Mouse (Mus musculus) neural tube, embryonic 14.5 days (tissue): Measurements from ENCODE around the gene Smarca4. TPM values are rescaled to one million over a fixed set of nuclear protein-coding genes. Genes with fewer than 3 reads are reported as not detected.

Experiments
- ATAC-seq: fragments of 200-750 bp; cut with Nextera tagmentation; 2 replicates; pipeline ENCODE4 v1.8.0; 2017; ENCODE audit warnings: low read depth, mild to moderate bottlenecking, moderate TSS enrichment, moderate library complexity
- H3K27ac ChIP-seq: fragments of 300-500 bp; sonication (generic); 2 replicates; pipeline ENCODE4 v1.5.1; 2014; ENCODE audit warnings: low read depth, mild to moderate bottlenecking, control low read depth, low read length, moderate library complexity, mixed read lengths
- H3K27me3 ChIP-seq: fragments of 300-500 bp; sonication (generic); 2 replicates; pipeline ENCODE4 v1.6.1; 2014; ENCODE audit warnings: low read length; ENCODE audit not compliant: control insufficient read depth, insufficient read depth
- H3K36me3 ChIP-seq: fragments of 300-500 bp; sonication (generic); 2 replicates; pipeline ENCODE4 v1.6.1; 2014; ENCODE audit warnings: low read length, mixed read lengths; ENCODE audit not compliant: control insufficient read depth, insufficient read depth
- H3K4me1 ChIP-seq: fragments of 300-500 bp; sonication (generic); 2 replicates; pipeline ENCODE4 v1.6.1; 2014; ENCODE audit warnings: low read length; ENCODE audit not compliant: control insufficient read depth, insufficient read depth
- H3K4me2 ChIP-seq: fragments of 300-500 bp; sonication (generic); 2 replicates; pipeline ENCODE4 v1.6.1; 2014; ENCODE audit warnings: mild to moderate bottlenecking, low read depth, low read length, control low read depth
- H3K4me3 ChIP-seq: fragments of 300-500 bp; sonication (generic); 2 replicates; pipeline ENCODE4 v1.5.1; 2014; ENCODE audit warnings: low read depth, low read length, control low read depth, mixed read lengths
- H3K9ac ChIP-seq: fragments of 300-500 bp; sonication (generic); replicated peaks from 2 replicates; pipeline ENCODE4 v1.6.1; 2014; ENCODE audit warnings: low read depth, mild to moderate bottlenecking, control low read depth, low read length, mixed read lengths
- H3K9me3 ChIP-seq: fragments of 300-500 bp; sonication (generic); 2 replicates; pipeline ENCODE4 v1.6.1; 2016; ENCODE audit warnings: low read length; ENCODE audit not compliant: control insufficient read depth
- WGBS: fragments of 180-500 bp; shearing (Covaris S2); extraction: QIAGEN DNeasy Blood & Tissue Kit; methylation state at CpG from one replicate; pipeline ENCODE4 v1.1.7; 2014; 5-methylcytosine and 5-hydroxymethylcytosine counted together
- polyA plus RNA-seq: library from polyadenylated mRNA; unstranded; fragments of >200 nt; fragmentation: Nextera tagmentation; extraction: Ambion mirVana; gene quantifications from 2 replicates; pipeline ENCODE4 v1.2.1, GENCODE M21; 2014

The Smarca4 gene
- polyA plus RNA-seq, 1 experiment from 2014 or later = 138 TPM

DNA sequence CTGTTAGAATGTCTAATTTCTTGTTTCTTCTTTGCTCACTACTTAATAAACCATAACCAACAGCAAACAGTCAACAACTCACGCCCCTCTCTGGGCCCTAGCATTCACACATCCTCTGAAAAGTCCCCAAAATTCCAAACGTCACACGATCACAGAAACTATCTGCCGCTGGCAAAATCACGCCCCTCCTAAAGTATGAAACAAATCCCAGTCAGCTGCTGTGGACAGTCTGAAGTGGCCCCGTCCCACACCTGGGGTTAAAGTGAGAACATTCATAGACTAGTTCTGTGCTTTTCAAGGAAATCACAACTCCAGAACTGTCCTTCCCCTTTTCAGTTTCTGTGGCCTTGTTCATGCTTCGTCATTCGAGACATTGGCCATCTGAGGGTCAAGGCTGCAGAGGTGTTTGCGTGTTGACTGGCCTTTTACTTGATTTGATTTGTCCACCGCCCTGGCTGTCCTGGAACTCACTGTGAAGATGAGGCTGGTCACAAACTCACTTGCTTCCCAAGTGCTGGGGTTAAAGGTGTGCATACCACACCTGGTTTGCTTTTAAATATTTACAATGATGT is 112.4 kb downstream of the Smarca4 start:
- H3K9me3 ChIP-seq = no peaks in the 10 kb centered on the region
- 95% methylated on average over 10 of the region's 10 CpGs for WGBS
- H3K27me3 ChIP-seq = no peaks in the 10 kb centered on the region
- no peak overlapping the region for H3K4me2 ChIP-seq
- no peak overlapping the region for H3K4me3 ChIP-seq
- no peak overlapping the region for H3K27ac ChIP-seq
- ATAC-seq = no peak
- H3K36me3 ChIP-seq = peaks cover 9% of the 10 kb centered on the region
- peaks cover 9% of the 10 kb centered on the region for H3K4me1 ChIP-seq
- no peak overlapping the region for H3K9ac ChIP-seq

DNA sequence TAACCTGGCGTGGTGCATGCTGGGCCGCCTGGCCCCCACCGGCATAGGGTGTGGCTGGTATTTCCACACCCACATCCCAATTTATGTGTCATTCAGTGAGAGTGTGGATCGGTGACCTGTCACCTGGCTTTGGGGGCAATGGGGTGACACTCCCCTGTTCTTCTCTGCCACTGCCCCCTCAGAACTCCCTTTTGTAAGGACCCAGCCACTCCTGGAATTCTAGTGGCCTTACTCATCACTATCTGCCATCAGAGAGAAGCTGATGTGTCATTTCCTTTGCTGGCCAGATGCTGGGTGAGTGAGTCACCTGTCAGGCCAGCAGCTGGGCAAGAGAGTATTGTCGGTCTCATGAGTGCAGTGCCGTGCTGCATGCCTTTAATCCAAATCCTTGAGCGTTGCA is 113.3 kb downstream of the Smarca4 start:
- no peak overlapping the region for H3K9ac ChIP-seq
- 88% methylated on average over 7 of the region's 7 CpGs for WGBS
- no peak overlapping the region for H3K4me2 ChIP-seq
- peaks cover 18% of the 10 kb centered on the region for H3K36me3 ChIP-seq
- no peak for ATAC-seq
- H3K27ac ChIP-seq = no peak overlapping the region
- H3K4me3 ChIP-seq = no peak overlapping the region
- peaks cover 9% of the 10 kb centered on the region for H3K4me1 ChIP-seq
- H3K27me3 ChIP-seq = no peaks in the 10 kb centered on the region
- H3K9me3 ChIP-seq = no peaks in the 10 kb centered on the region

DNA sequence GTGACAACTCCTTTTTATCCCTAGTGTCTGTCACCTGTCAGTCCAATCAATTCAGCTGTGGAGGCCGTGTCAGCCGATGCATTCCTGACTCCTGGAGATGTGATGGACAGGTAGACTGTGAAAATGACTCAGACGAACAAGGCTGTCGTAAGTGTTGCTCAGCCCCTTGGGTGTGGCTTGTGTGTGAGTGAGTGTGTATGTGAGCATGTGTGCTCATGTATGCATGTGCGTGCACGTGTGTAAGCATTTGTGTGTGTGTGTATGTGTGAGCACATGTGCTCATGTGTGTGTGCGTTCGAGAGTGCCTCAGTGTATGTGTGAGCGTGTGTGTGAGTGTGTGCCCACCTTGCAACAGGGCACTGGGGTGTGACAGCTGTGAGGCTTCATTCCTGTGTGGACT is 116.3 kb downstream of the Smarca4 start:
- Histone ChIP-seq H3K4me3 (no peak overlapping the region), H3K27ac (no peak overlapping the region), H3K9me3 (no peaks in the 10 kb centered on the region), H3K4me2 (no peak overlapping the region), H3K4me1 (no peaks in the 10 kb centered on the region), H3K9ac (no peak overlapping the region), H3K36me3 (peaks cover 34% of the 10 kb centered on the region), H3K27me3 (no peaks in the 10 kb centered on the region)
- ATAC-seq = no peak
- 95% methylated on average over 9 of the region's 9 CpGs for WGBS

DNA sequence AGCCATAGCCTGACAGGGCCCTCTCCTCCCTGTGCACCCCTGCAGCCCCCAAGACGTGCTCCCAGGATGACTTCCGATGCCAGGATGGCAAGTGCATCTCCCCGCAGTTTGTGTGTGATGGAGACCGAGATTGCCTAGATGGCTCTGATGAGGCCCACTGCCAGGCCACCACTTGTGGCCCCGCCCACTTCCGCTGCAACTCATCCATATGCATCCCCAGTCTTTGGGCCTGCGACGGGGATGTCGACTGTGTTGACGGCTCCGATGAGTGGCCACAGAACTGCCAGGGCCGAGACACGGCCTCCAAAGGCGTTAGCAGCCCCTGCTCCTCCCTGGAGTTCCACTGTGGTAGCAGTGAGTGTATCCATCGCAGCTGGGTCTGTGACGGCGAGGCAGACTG is 117.5 kb downstream of the Smarca4 start:
- H3K4me1 ChIP-seq = no peaks in the 10 kb centered on the region
- H3K4me3 ChIP-seq = no peak overlapping the region
- H3K4me2 ChIP-seq = no peak overlapping the region
- no peak for ATAC-seq
- no peaks in the 10 kb centered on the region for H3K9me3 ChIP-seq
- no peak overlapping the region for H3K9ac ChIP-seq
- H3K36me3 ChIP-seq = peaks cover 45% of the 10 kb centered on the region
- no peaks in the 10 kb centered on the region for H3K27me3 ChIP-seq
- no peak overlapping the region for H3K27ac ChIP-seq
- 81% methylated on average over 17 of the region's 17 CpGs for WGBS

DNA sequence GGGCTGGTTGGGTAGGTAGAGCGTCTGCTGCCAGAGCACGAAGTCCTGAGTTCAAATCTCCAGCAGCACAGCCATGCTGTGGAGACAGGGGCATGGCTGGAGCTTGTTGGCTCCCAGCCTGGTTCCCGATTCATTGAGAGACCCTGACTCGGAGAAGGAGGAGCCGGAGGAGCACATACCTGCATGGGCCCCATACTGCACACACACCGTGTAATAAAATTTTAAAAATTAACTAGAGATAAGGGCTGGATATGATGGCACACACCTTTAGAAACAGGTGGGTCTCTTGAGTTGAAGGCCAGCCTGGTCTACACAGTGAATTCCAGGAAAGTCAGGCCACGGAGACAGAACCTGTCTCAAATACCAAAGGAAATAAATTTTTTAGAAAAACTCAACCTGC is 118.0 kb downstream of the Smarca4 start:
- H3K27me3 ChIP-seq = no peaks in the 10 kb centered on the region
- H3K9me3 ChIP-seq = no peaks in the 10 kb centered on the region
- no peak overlapping the region for H3K4me2 ChIP-seq
- H3K4me3 ChIP-seq = no peak overlapping the region
- peaks cover 48% of the 10 kb centered on the region for H3K36me3 ChIP-seq
- no peak overlapping the region for H3K9ac ChIP-seq
- 97% methylated on average over 7 of the region's 7 CpGs for WGBS
- no peak overlapping the region for H3K27ac ChIP-seq
- no peaks in the 10 kb centered on the region for H3K4me1 ChIP-seq
- ATAC-seq = no peak

DNA sequence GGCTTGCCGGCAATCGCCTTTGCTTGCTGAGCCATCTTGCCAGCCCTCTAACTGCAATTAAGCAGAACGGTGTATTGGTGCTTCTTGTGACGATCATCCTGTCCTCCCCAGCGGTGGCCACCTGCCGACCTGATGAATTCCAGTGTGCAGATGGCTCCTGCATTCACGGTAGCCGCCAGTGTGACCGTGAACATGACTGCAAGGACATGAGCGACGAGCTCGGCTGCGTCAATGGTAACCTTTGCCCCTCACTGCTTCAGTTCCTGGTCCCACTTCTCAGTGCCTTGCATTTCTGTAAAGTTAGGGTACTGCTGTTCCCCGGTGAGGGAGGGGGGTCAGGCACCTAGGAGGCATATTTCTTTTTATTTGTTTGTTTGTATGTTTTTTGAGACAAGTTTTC is 119.2 kb downstream of the Smarca4 start:
- no peak for ATAC-seq
- H3K4me1 ChIP-seq = no peaks in the 10 kb centered on the region

DNA sequence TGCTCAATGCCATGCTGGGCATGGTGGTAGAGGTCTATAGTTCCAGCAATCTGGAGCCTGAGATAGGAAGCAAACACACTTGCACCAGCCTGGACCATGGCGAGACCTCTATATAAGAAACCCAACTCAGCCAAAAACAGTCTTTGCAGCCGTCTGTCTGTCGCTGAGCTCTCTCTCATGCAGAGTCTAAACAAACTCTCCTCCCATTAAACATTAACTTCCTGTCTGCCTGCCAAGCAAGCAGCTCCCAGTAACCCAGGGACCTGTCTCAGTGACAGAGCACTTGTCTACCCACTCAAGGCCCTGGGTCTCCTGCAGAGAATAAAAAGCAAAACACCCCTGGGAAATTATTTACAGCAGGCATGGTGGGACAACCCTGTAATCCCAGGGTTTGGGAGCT is 120.6 kb downstream of the Smarca4 start:
- no peak for ATAC-seq
- peaks cover 54% of the 10 kb centered on the region for H3K36me3 ChIP-seq
- 69% methylated on average over 3 of the region's 3 CpGs for WGBS
- no peak overlapping the region for H3K4me2 ChIP-seq
- no peak overlapping the region for H3K4me3 ChIP-seq
- H3K9me3 ChIP-seq = no peaks in the 10 kb centered on the region
- H3K27me3 ChIP-seq = no peaks in the 10 kb centered on the region
- H3K9ac ChIP-seq = no peak overlapping the region
- H3K4me1 ChIP-seq = no peaks in the 10 kb centered on the region
- no peak overlapping the region for H3K27ac ChIP-seq

More for the DNA sequence above, 119.2 kb downstream of the Smarca4 start:
- H3K4me2 ChIP-seq = no peak overlapping the region
- H3K36me3 ChIP-seq = peaks cover 53% of the 10 kb centered on the region
- no peaks in the 10 kb centered on the region for H3K27me3 ChIP-seq
- H3K4me3 ChIP-seq = no peak overlapping the region
- H3K9me3 ChIP-seq = no peaks in the 10 kb centered on the region
- WGBS = 81% methylated on average over 14 of the region's 14 CpGs
- H3K27ac ChIP-seq = no peak overlapping the region
- no peak overlapping the region for H3K9ac ChIP-seq

DNA sequence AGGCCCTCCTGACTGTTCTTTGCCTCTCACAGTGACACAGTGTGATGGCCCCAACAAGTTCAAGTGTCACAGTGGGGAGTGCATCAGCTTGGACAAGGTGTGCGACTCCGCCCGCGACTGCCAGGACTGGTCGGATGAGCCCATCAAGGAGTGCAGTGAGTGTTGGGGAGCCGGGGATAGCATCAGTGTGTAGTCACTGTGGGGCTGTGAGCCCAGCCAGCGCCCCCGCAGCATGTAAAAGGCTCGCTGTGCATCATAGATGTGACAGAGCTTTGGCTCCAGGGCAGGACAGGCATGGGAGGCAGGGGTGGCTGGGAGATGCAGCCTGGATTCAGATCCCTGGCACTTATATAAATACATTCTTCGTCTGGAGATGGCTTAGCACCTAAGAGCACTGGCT is 121.2 kb downstream of the Smarca4 start:
- Histone ChIP-seq H3K9me3 (no peaks in the 10 kb centered on the region), H3K4me2 (no peak overlapping the region), H3K36me3 (peaks cover 57% of the 10 kb centered on the region), H3K4me3 (no peak overlapping the region), H3K27me3 (no peaks in the 10 kb centered on the region), H3K27ac (no peak overlapping the region), H3K4me1 (no peaks in the 10 kb centered on the region), H3K9ac (no peak overlapping the region)
- WGBS = 98% methylated on average over 10 of the region's 10 CpGs
- ATAC-seq = no peak

DNA sequence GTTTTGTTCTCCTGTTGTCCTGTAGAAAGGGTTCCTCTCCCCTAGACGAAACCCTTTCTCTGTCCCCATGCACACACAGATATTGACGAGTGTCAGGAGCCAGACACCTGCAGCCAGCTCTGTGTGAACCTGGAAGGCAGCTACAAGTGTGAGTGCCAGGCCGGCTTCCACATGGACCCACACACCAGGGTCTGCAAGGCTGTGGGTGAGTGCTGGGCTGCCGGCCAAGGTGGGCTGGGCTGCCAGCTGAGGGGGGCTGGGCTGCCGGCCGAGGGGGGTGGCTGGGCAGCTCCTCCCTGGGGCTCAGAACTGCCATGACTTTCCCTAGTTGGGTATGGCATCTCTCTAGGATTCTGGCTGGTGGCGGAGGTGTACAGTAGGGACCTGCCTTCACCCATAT is 122.8 kb downstream of the Smarca4 start:
- Histone ChIP-seq H3K4me2 (no peak overlapping the region), H3K4me1 (no peaks in the 10 kb centered on the region), H3K27me3 (no peaks in the 10 kb centered on the region), H3K9ac (no peak overlapping the region), H3K36me3 (peaks cover 51% of the 10 kb centered on the region), H3K9me3 (no peaks in the 10 kb centered on the region), H3K4me3 (no peak overlapping the region), H3K27ac (no peak overlapping the region)
- 85% methylated on average over 7 of the region's 7 CpGs for WGBS
- ATAC-seq = no peak
